Mouse (Mus musculus): Measurements from ENCODE around the gene Cpox. TPM values are rescaled to one million over a fixed set of nuclear protein-coding genes. Genes with fewer than 3 reads are reported as not detected.

Gene Cpox
- polyA plus RNA-seq, 1 experiment from 2014 or later, result 8.5 TPM

- Histone ChIP-seq H3K4me1 (replicated peaks; ENCODE audit: control insufficient read depth, insufficient read depth, low read length) (no peaks in the 10 kb centered on the region), H3K27ac (ENCODE audit: low read length) (no peak overlapping the region), H3K9me3 (ENCODE audit: control insufficient read depth, low read length) (no peaks in the 10 kb centered on the region), H3K36me3 (ENCODE audit: control insufficient read depth, insufficient read depth) (no peaks in the 10 kb centered on the region), H3K4me3 (replicated peaks; ENCODE audit: low read length) (no peak overlapping the region), H3K9ac (replicated peaks; ENCODE audit: low read depth, low read length) (no peak overlapping the region), H3K4me2 (ENCODE audit: low read length) (no peak overlapping the region), H3K27me3 (replicated peaks; ENCODE audit: control insufficient read depth, insufficient read depth, low read length) (no peaks in the 10 kb centered on the region)
- 71% methylated on average over 4 of the region's 4 CpGs for WGBS
- ATAC-seq, result no peak
Observed at GRCm38 (mm10) chr16:58746715-58747114, 76.6 kb downstream of the Cpox start.

- no peak overlapping the region for H3K9ac ChIP-seq (replicated peaks; ENCODE audit: low read depth, low read length)
- H3K36me3 ChIP-seq (ENCODE audit: control insufficient read depth, insufficient read depth), result no peaks in the 10 kb centered on the region
- no peaks in the 10 kb centered on the region for H3K9me3 ChIP-seq (ENCODE audit: control insufficient read depth, low read length)
- 14% methylated on average over 1 of the region's 1 CpGs for whole genome bisulfite sequencing
- no peaks in the 10 kb centered on the region for H3K27me3 ChIP-seq (replicated peaks; ENCODE audit: control insufficient read depth, insufficient read depth, low read length)
- no peak overlapping the region for H3K4me2 ChIP-seq (ENCODE audit: low read length)
- H3K4me3 ChIP-seq (replicated peaks; ENCODE audit: low read length), result no peak overlapping the region
- no peak overlapping the region for H3K27ac ChIP-seq (ENCODE audit: low read length)
- ATAC-seq, result no peak
- H3K4me1 ChIP-seq (replicated peaks; ENCODE audit: control insufficient read depth, insufficient read depth, low read length), result no peaks in the 10 kb centered on the region
Observed at GRCm38 (mm10) chr16:58751314-58751713, 81.2 kb downstream of the Cpox start.

GRCm38 (mm10) chr16:58756191-58756590, 86.1 kb downstream of the Cpox start:
- no peak overlapping the region for H3K27ac ChIP-seq (ENCODE audit: low read length)
- H3K27me3 ChIP-seq (replicated peaks; ENCODE audit: control insufficient read depth, insufficient read depth, low read length), result no peaks in the 10 kb centered on the region
- H3K4me3 ChIP-seq (replicated peaks; ENCODE audit: low read length), result no peak overlapping the region
- no peak for ATAC-seq
- no peaks in the 10 kb centered on the region for H3K36me3 ChIP-seq (ENCODE audit: control insufficient read depth, insufficient read depth)
- no peaks in the 10 kb centered on the region for H3K4me1 ChIP-seq (replicated peaks; ENCODE audit: control insufficient read depth, insufficient read depth, low read length)
- H3K4me2 ChIP-seq (ENCODE audit: low read length), result no peak overlapping the region
- H3K9ac ChIP-seq (replicated peaks; ENCODE audit: low read depth, low read length), result no peak overlapping the region
- H3K9me3 ChIP-seq (ENCODE audit: control insufficient read depth, low read length), result no peaks in the 10 kb centered on the region

GRCm38 (mm10) chr16:58763076-58763475, 93.0 kb downstream of the Cpox start, which contains the start of gene Olfr172:
TSS of gene Olfr172 (minus strand) at chr16:58763176.
- H3K9me3 ChIP-seq (ENCODE audit: control insufficient read depth, low read length), result no peaks in the 10 kb centered on the region
- WGBS, result 83% methylated on average over 1 of the region's 1 CpGs
- H3K36me3 ChIP-seq (ENCODE audit: control insufficient read depth, insufficient read depth), result no peaks in the 10 kb centered on the region
- H3K27ac ChIP-seq (ENCODE audit: low read length), result no peak within 1 kb of the TSS
- no peaks in the 10 kb centered on the region for H3K4me1 ChIP-seq (replicated peaks; ENCODE audit: control insufficient read depth, insufficient read depth, low read length)
- H3K27me3 ChIP-seq (replicated peaks; ENCODE audit: control insufficient read depth, insufficient read depth, low read length), result no peaks in the 10 kb centered on the region
- no peak for ATAC-seq
- no peak within 1 kb of the TSS for H3K4me2 ChIP-seq (ENCODE audit: low read length)
- H3K4me3 ChIP-seq (replicated peaks; ENCODE audit: low read length), result no peak within 1 kb of the TSS
- no peak within 1 kb of the TSS for H3K9ac ChIP-seq (replicated peaks; ENCODE audit: low read depth, low read length)

Small RNA genes lying within 50 kb of the gene (microRNA-seq; reads per million reads assigned to microRNA genes)
- not detected for gene Gm27564

Other genes with a start within 250 kb of the Cpox start
- 6.7 and 8.0 TPM in 2 replicates for gene St3gal6, start 146.0 kb upstream of the Cpox start, polyA plus RNA-seq (2015; fragmentation: Nextera tagmentation; extraction: Ambion mirVana)
- gene Gm813, start 53.3 kb upstream of the Cpox start, polyA plus RNA-seq (2015; fragmentation: Nextera tagmentation; extraction: Ambion mirVana), result not detected in 2 replicates
- gene E330017A01Rik, start 31.6 kb upstream of the Cpox start, polyA plus RNA-seq (2015; fragmentation: Nextera tagmentation; extraction: Ambion mirVana), result not detected in 2 replicates
- gene Gpr15, start 48.8 kb downstream of the Cpox start, polyA plus RNA-seq (2015; fragmentation: Nextera tagmentation; extraction: Ambion mirVana), result not detected in 2 replicates
- 118 and 119 TPM in 2 replicates for gene Cldnd1, start 57.6 kb downstream of the Cpox start, polyA plus RNA-seq (2015; fragmentation: Nextera tagmentation; extraction: Ambion mirVana)
- gene Olfr172, start 92.9 kb downstream of the Cpox start, polyA plus RNA-seq (2015; fragmentation: Nextera tagmentation; extraction: Ambion mirVana), result not detected in 2 replicates
- gene Olfr173, start 130.0 kb downstream of the Cpox start, polyA plus RNA-seq (2015; fragmentation: Nextera tagmentation; extraction: Ambion mirVana), result not detected in 2 replicates
- not detected in 2 replicates for gene Olfr175-ps1, start 156.5 kb downstream of the Cpox start, polyA plus RNA-seq (2015; fragmentation: Nextera tagmentation; extraction: Ambion mirVana)
- gene Olfr177, start 204.5 kb downstream of the Cpox start, polyA plus RNA-seq (2015; fragmentation: Nextera tagmentation; extraction: Ambion mirVana), result not detected in 2 replicates
- gene Olfr178, start 221.8 kb downstream of the Cpox start, polyA plus RNA-seq (2015; fragmentation: Nextera tagmentation; extraction: Ambion mirVana), result not detected in 2 replicates

Measured in forebrain, embryonic 16.5 days (tissue).